Mouse (Mus musculus): ENCODE data around the gene Tbc1d23. TPM values are rescaled to one million over a fixed set of nuclear protein-coding genes. Genes with fewer than 3 reads are reported as not detected.

Gene Tbc1d23
- 34.2 and 40.5 TPM in 2 replicates for polyA plus RNA-seq (2014; fragmentation: Nextera tagmentation; extraction: Ambion mirVana)

- H3K9ac ChIP-seq (replicated peaks; ENCODE audit: low read depth, low read length): peak within 1 kb of the TSS; percentile 82
- peak within 1 kb of the TSS; percentile 62 for H3K4me2 ChIP-seq (replicated peaks; ENCODE audit: low read depth, low read length)
- under 1% methylated on average over 42 of the region's 42 CpGs for WGBS
- H3K36me3 ChIP-seq (ENCODE audit: control insufficient read depth, insufficient read depth, low read length): no peaks in the 10 kb centered on the region
- H3K9me3 ChIP-seq (ENCODE audit: control insufficient read depth, low read depth, low read length): no peaks in the 10 kb centered on the region
- ATAC-seq (ENCODE audit: insufficient number of reproducible peaks, insufficient read depth, low FRiP score, low read depth): peak; percentile 98
- peaks cover 8% of the 10 kb centered on the region for H3K4me1 ChIP-seq (ENCODE audit: control insufficient read depth, insufficient read depth, low read length)
- H3K27ac ChIP-seq (ENCODE audit: low read length): peak within 1 kb of the TSS; percentile 44; the same call in 1 of the 2 replicates
- H3K27me3 ChIP-seq (ENCODE audit: control insufficient read depth, insufficient read depth, low read length): no peaks in the 10 kb centered on the region
- peak within 1 kb of the TSS; percentile 87 for H3K4me3 ChIP-seq (ENCODE audit: low read depth, low read length)
Observed at GRCm38 (mm10) chr16:57231089-57231936, at the start of gene Tbc1d23. Gene Tbc1d23, minus strand, starts transcription at chr16:57231504.

- Histone ChIP-seq H3K27me3 (ENCODE audit: control insufficient read depth, insufficient read depth, low read length) (no peaks in the 10 kb centered on the region), H3K36me3 (ENCODE audit: control insufficient read depth, insufficient read depth, low read length) (no peaks in the 10 kb centered on the region), H3K4me2 (replicated peaks; ENCODE audit: low read depth, low read length) (no peak overlapping the region), H3K27ac (ENCODE audit: low read length) (no peak overlapping the region), H3K4me3 (ENCODE audit: low read depth, low read length) (no peak overlapping the region), H3K9ac (replicated peaks; ENCODE audit: low read depth, low read length) (no peak overlapping the region), H3K9me3 (ENCODE audit: control insufficient read depth, low read depth, low read length) (no peaks in the 10 kb centered on the region), H3K4me1 (ENCODE audit: control insufficient read depth, insufficient read depth, low read length) (no peaks in the 10 kb centered on the region)
- 89% methylated on average over 31 of the region's 31 CpGs for WGBS
- no peak for ATAC-seq (ENCODE audit: insufficient number of reproducible peaks, insufficient read depth, low FRiP score, low read depth)
Observed at GRCm38 (mm10) chr16:57280221-57281217, 49.2 kb upstream of the Tbc1d23 start.

GRCm38 (mm10) chr16:57278976-57279626 is 47.8 kb upstream of the Tbc1d23 start:
- ATAC-seq (ENCODE audit: insufficient number of reproducible peaks, insufficient read depth, low FRiP score, low read depth): no peak

GRCm38 (mm10) chr16:57269751-57270150 is 38.4 kb upstream of the Tbc1d23 start:
- no peak overlapping the region for H3K27ac ChIP-seq (ENCODE audit: low read length)
- H3K9me3 ChIP-seq (ENCODE audit: control insufficient read depth, low read depth, low read length): no peaks in the 10 kb centered on the region
- H3K4me3 ChIP-seq (ENCODE audit: low read depth, low read length): no peak overlapping the region
- no peaks in the 10 kb centered on the region for H3K27me3 ChIP-seq (ENCODE audit: control insufficient read depth, insufficient read depth, low read length)
- ATAC-seq (ENCODE audit: insufficient number of reproducible peaks, insufficient read depth, low FRiP score, low read depth): no peak
- H3K4me1 ChIP-seq (ENCODE audit: control insufficient read depth, insufficient read depth, low read length): no peaks in the 10 kb centered on the region
- H3K4me2 ChIP-seq (replicated peaks; ENCODE audit: low read depth, low read length): no peak overlapping the region
- WGBS: 92% methylated on average over 13 of the region's 13 CpGs
- no peaks in the 10 kb centered on the region for H3K36me3 ChIP-seq (ENCODE audit: control insufficient read depth, insufficient read depth, low read length)
- no peak overlapping the region for H3K9ac ChIP-seq (replicated peaks; ENCODE audit: low read depth, low read length)

More at GRCm38 (mm10) chr16:57278976-57279626, 47.8 kb upstream of the Tbc1d23 start:
- no peak overlapping the region for H3K4me2 ChIP-seq (replicated peaks; ENCODE audit: low read depth, low read length)
- no peaks in the 10 kb centered on the region for H3K4me1 ChIP-seq (ENCODE audit: control insufficient read depth, insufficient read depth, low read length)
- WGBS: 75% methylated on average over 10 of the region's 12 CpGs
- H3K4me3 ChIP-seq (ENCODE audit: low read depth, low read length): no peak overlapping the region
- no peak overlapping the region for H3K27ac ChIP-seq (ENCODE audit: low read length)
- H3K27me3 ChIP-seq (ENCODE audit: control insufficient read depth, insufficient read depth, low read length): no peaks in the 10 kb centered on the region
- H3K9me3 ChIP-seq (ENCODE audit: control insufficient read depth, low read depth, low read length): no peaks in the 10 kb centered on the region
- no peaks in the 10 kb centered on the region for H3K36me3 ChIP-seq (ENCODE audit: control insufficient read depth, insufficient read depth, low read length)
- H3K9ac ChIP-seq (replicated peaks; ENCODE audit: low read depth, low read length): no peak overlapping the region

GRCm38 (mm10) chr16:57268058-57268841 is 36.9 kb upstream of the Tbc1d23 start:
- WGBS: 83% methylated on average over 14 of the region's 14 CpGs
- no peak overlapping the region for H3K27ac ChIP-seq (ENCODE audit: low read length)

GRCm38 (mm10) chr16:57267068-57267467 is 35.8 kb upstream of the Tbc1d23 start:
- Histone ChIP-seq H3K9ac (replicated peaks; ENCODE audit: low read depth, low read length) (no peak overlapping the region), H3K4me2 (replicated peaks; ENCODE audit: low read depth, low read length) (no peak overlapping the region), H3K9me3 (ENCODE audit: control insufficient read depth, low read depth, low read length) (no peaks in the 10 kb centered on the region), H3K4me3 (ENCODE audit: low read depth, low read length) (no peak overlapping the region), H3K27me3 (ENCODE audit: control insufficient read depth, insufficient read depth, low read length) (no peaks in the 10 kb centered on the region), H3K27ac (ENCODE audit: low read length) (no peak overlapping the region), H3K4me1 (ENCODE audit: control insufficient read depth, insufficient read depth, low read length) (no peaks in the 10 kb centered on the region), H3K36me3 (ENCODE audit: control insufficient read depth, insufficient read depth, low read length) (no peaks in the 10 kb centered on the region)
- ATAC-seq (ENCODE audit: insufficient number of reproducible peaks, insufficient read depth, low FRiP score, low read depth): no peak
- WGBS: 0% methylated on average over 1 of the region's 1 CpGs

More at GRCm38 (mm10) chr16:57268058-57268841, 36.9 kb upstream of the Tbc1d23 start:
- Histone ChIP-seq H3K4me1 (ENCODE audit: control insufficient read depth, insufficient read depth, low read length) (no peaks in the 10 kb centered on the region), H3K4me3 (ENCODE audit: low read depth, low read length) (no peak overlapping the region), H3K27me3 (ENCODE audit: control insufficient read depth, insufficient read depth, low read length) (no peaks in the 10 kb centered on the region), H3K9me3 (ENCODE audit: control insufficient read depth, low read depth, low read length) (no peaks in the 10 kb centered on the region), H3K36me3 (ENCODE audit: control insufficient read depth, insufficient read depth, low read length) (no peaks in the 10 kb centered on the region), H3K4me2 (replicated peaks; ENCODE audit: low read depth, low read length) (no peak overlapping the region), H3K9ac (replicated peaks; ENCODE audit: low read depth, low read length) (no peak overlapping the region)
- no peak for ATAC-seq (ENCODE audit: insufficient number of reproducible peaks, insufficient read depth, low FRiP score, low read depth)

GRCm38 (mm10) chr16:57260152-57260551 is 28.8 kb upstream of the Tbc1d23 start:
- no peaks in the 10 kb centered on the region for H3K9me3 ChIP-seq (ENCODE audit: control insufficient read depth, low read depth, low read length)
- no peaks in the 10 kb centered on the region for H3K27me3 ChIP-seq (ENCODE audit: control insufficient read depth, insufficient read depth, low read length)
- WGBS: 72% methylated on average over 10 of the region's 10 CpGs
- no peak for ATAC-seq (ENCODE audit: insufficient number of reproducible peaks, insufficient read depth, low FRiP score, low read depth)
- no peak overlapping the region for H3K4me2 ChIP-seq (replicated peaks; ENCODE audit: low read depth, low read length)
- H3K4me1 ChIP-seq (ENCODE audit: control insufficient read depth, insufficient read depth, low read length): no peaks in the 10 kb centered on the region
- no peak overlapping the region for H3K9ac ChIP-seq (replicated peaks; ENCODE audit: low read depth, low read length)
- H3K4me3 ChIP-seq (ENCODE audit: low read depth, low read length): no peak overlapping the region
- no peaks in the 10 kb centered on the region for H3K36me3 ChIP-seq (ENCODE audit: control insufficient read depth, insufficient read depth, low read length)
- no peak overlapping the region for H3K27ac ChIP-seq (ENCODE audit: low read length)
